Mouse (Mus musculus) T-cell, adult 2 months (primary cell): ENCODE data around the gene Gstm6.
"Not testable (repeated sequence)": the region's sequence is repeated elsewhere in the genome, so short reads cannot be mapped to it uniquely, and the experiment has no call there.

Experiments used
- DNase-seq: peaks from one replicate; pipeline ENCODE4 v3.0.0; 2022; ENCODE audit warnings: low spot score

Gstm6 gene

GRCm38 (mm10) chr3:107889236-107889635 lies 54.3 kb downstream of the Gstm6 start:
- DNase-seq, result not testable (repeated sequence)
